Mouse (Mus musculus): ENCODE results near the gene Vmn1r47. TPM values are rescaled to one million over a fixed set of nuclear protein-coding genes. Genes with fewer than 3 reads are reported as not detected.
"Not testable (repeated sequence)": the region's sequence is repeated elsewhere in the genome, so short reads cannot be mapped to it uniquely, and the experiment has no call there.

Gene Vmn1r47
- polyA plus RNA-seq (2014; fragmentation: Nextera tagmentation; extraction: Ambion mirVana): not detected in 2 replicates

GRCm38 (mm10) chr6:90015847-90016246 lies at the start of gene Vmn1r47:
Gene Vmn1r47 (plus strand): TSS chr6:90016147.
- not testable (repeated sequence) for H3K27me3 ChIP-seq (ENCODE audit: control insufficient read depth, insufficient read depth, low read length); H3K27ac ChIP-seq (replicated peaks; ENCODE audit: low read depth, low read length)

GRCm38 (mm10) chr6:89966341-89966740 lies 49.6 kb upstream of the Vmn1r47 start:
- H3K4me1 ChIP-seq (ENCODE audit: control insufficient read depth, insufficient read depth, low read length): no peaks in the 10 kb centered on the region
- DNase-seq (ENCODE audit: low spot score): no peak
- H3K36me3 ChIP-seq (ENCODE audit: control insufficient read depth, insufficient read depth, low read length): no peaks in the 10 kb centered on the region
- H3K9ac ChIP-seq (ENCODE audit: low read length): no peak overlapping the region
- no peaks in the 10 kb centered on the region for H3K27me3 ChIP-seq (ENCODE audit: control insufficient read depth, insufficient read depth, low read length)
- H3K9me3 ChIP-seq (ENCODE audit: control insufficient read depth, low read length): no peaks in the 10 kb centered on the region; the same call in 1 of the 2 replicates
- H3K4me3 ChIP-seq (ENCODE audit: low read depth, low read length): no peak overlapping the region
- H3K27ac ChIP-seq (replicated peaks; ENCODE audit: low read depth, low read length): no peak overlapping the region
- ATAC-seq (ENCODE audit: insufficient number of reproducible peaks, low FRiP score, low TSS enrichment, low read depth): no peak
- H3K4me2 ChIP-seq (ENCODE audit: low read depth, severe bottlenecking): no peak overlapping the region

More at GRCm38 (mm10) chr6:90015847-90016246, at the start of gene Vmn1r47:
- H3K36me3 ChIP-seq (ENCODE audit: control insufficient read depth, insufficient read depth, low read length); ATAC-seq (ENCODE audit: insufficient number of reproducible peaks, low FRiP score, low TSS enrichment, low read depth); H3K4me3 ChIP-seq (ENCODE audit: low read depth, low read length); DNase-seq (ENCODE audit: low spot score); H3K4me2 ChIP-seq (ENCODE audit: low read depth, severe bottlenecking); H3K9me3 ChIP-seq (ENCODE audit: control insufficient read depth, low read length); H3K9ac ChIP-seq (ENCODE audit: low read length); H3K4me1 ChIP-seq (ENCODE audit: control insufficient read depth, insufficient read depth, low read length): not testable (repeated sequence)
- 91% methylated on average over 1 of the region's 1 CpGs for WGBS

- Histone ChIP-seq H3K4me3 (ENCODE audit: low read depth, low read length) (no peak within 1 kb of the TSS), H3K36me3 (ENCODE audit: control insufficient read depth, insufficient read depth, low read length) (no peaks in the 10 kb centered on the region), H3K4me1 (ENCODE audit: control insufficient read depth, insufficient read depth, low read length) (no peaks in the 10 kb centered on the region), H3K4me2 (ENCODE audit: low read depth, severe bottlenecking) (no peak within 1 kb of the TSS), H3K9ac (ENCODE audit: low read length) (no peak within 1 kb of the TSS), H3K27me3 (ENCODE audit: control insufficient read depth, insufficient read depth, low read length) (no peaks in the 10 kb centered on the region), H3K27ac (replicated peaks; ENCODE audit: low read depth, low read length) (no peak within 1 kb of the TSS), H3K9me3 (ENCODE audit: control insufficient read depth, low read length) (no peaks in the 10 kb centered on the region; the same call in 1 of the 2 replicates)
- 64% methylated on average over 2 of the region's 2 CpGs for WGBS
- ATAC-seq (ENCODE audit: insufficient number of reproducible peaks, low FRiP score, low TSS enrichment, low read depth): no peak
- no peak for DNase-seq (ENCODE audit: low spot score)
Observed at GRCm38 (mm10) chr6:89969013-89969412, 46.9 kb upstream of the Vmn1r47 start, which contains the start of gene Vmn1r46. Gene Vmn1r46 (plus strand): TSS chr6:89969313.

- no peak for ATAC-seq (ENCODE audit: insufficient number of reproducible peaks, low FRiP score, low TSS enrichment, low read depth)
- Histone ChIP-seq H3K9ac (ENCODE audit: low read length) (no peak overlapping the region), H3K27me3 (ENCODE audit: control insufficient read depth, insufficient read depth, low read length) (no peaks in the 10 kb centered on the region), H3K4me2 (ENCODE audit: low read depth, severe bottlenecking) (no peak overlapping the region), H3K27ac (replicated peaks; ENCODE audit: low read depth, low read length) (no peak overlapping the region), H3K4me3 (ENCODE audit: low read depth, low read length) (no peak overlapping the region), H3K36me3 (ENCODE audit: control insufficient read depth, insufficient read depth, low read length) (no peaks in the 10 kb centered on the region), H3K4me1 (ENCODE audit: control insufficient read depth, insufficient read depth, low read length) (no peaks in the 10 kb centered on the region), H3K9me3 (ENCODE audit: control insufficient read depth, low read length) (no peaks in the 10 kb centered on the region; the same call in 1 of the 2 replicates)
- no peak for DNase-seq (ENCODE audit: low spot score)
- WGBS: 26% methylated on average over 1 of the region's 1 CpGs
Observed at GRCm38 (mm10) chr6:89985989-89986388, 30.0 kb upstream of the Vmn1r47 start.

- no CpG with 5 or more reads among the region's 2 CpGs for whole genome bisulfite sequencing
- not testable (repeated sequence) for H3K27ac ChIP-seq (replicated peaks; ENCODE audit: low read depth, low read length); H3K4me2 ChIP-seq (ENCODE audit: low read depth, severe bottlenecking); H3K36me3 ChIP-seq (ENCODE audit: control insufficient read depth, insufficient read depth, low read length); H3K9ac ChIP-seq (ENCODE audit: low read length); DNase-seq (ENCODE audit: low spot score); H3K9me3 ChIP-seq (ENCODE audit: control insufficient read depth, low read length); H3K27me3 ChIP-seq (ENCODE audit: control insufficient read depth, insufficient read depth, low read length); H3K4me3 ChIP-seq (ENCODE audit: low read depth, low read length); ATAC-seq (ENCODE audit: insufficient number of reproducible peaks, low FRiP score, low TSS enrichment, low read depth); H3K4me1 ChIP-seq (ENCODE audit: control insufficient read depth, insufficient read depth, low read length)
Observed at GRCm38 (mm10) chr6:90036741-90037140, 20.8 kb downstream of the Vmn1r47 start, which contains the start of gene Vmn1r48. Gene Vmn1r48 (minus strand): TSS chr6:90036841.

Other genes starting within 250 kb of the Vmn1r47 start
- not detected in 2 replicates for gene Vmn1r42, start 139.7 kb upstream of the Vmn1r47 start, polyA plus RNA-seq (2014; fragmentation: Nextera tagmentation; extraction: Ambion mirVana)
- not detected in 2 replicates for gene Vmn1r43, start 139.7 kb upstream of the Vmn1r47 start, polyA plus RNA-seq (2014; fragmentation: Nextera tagmentation; extraction: Ambion mirVana)
- gene Vmn1r44, start 132.5 kb upstream of the Vmn1r47 start, polyA plus RNA-seq (2014; fragmentation: Nextera tagmentation; extraction: Ambion mirVana): not detected in 2 replicates
- not detected in 2 replicates for gene Vmn1r45, start 75.5 kb upstream of the Vmn1r47 start, polyA plus RNA-seq (2014; fragmentation: Nextera tagmentation; extraction: Ambion mirVana)
- not detected in 2 replicates for gene Vmn1r46, start 46.8 kb upstream of the Vmn1r47 start, polyA plus RNA-seq (2014; fragmentation: Nextera tagmentation; extraction: Ambion mirVana)
- gene Vmn1r48, start 20.7 kb downstream of the Vmn1r47 start, polyA plus RNA-seq (2014; fragmentation: Nextera tagmentation; extraction: Ambion mirVana): not detected in 2 replicates
- gene Vmn1r49, start 62.4 kb downstream of the Vmn1r47 start, polyA plus RNA-seq (2014; fragmentation: Nextera tagmentation; extraction: Ambion mirVana): not detected in 2 replicates
- gene Vmn1r50, start 85.3 kb downstream of the Vmn1r47 start, polyA plus RNA-seq (2014; fragmentation: Nextera tagmentation; extraction: Ambion mirVana): not detected in 2 replicates
- gene Vmn1r51, start 106.4 kb downstream of the Vmn1r47 start, polyA plus RNA-seq (2014; fragmentation: Nextera tagmentation; extraction: Ambion mirVana): not detected in 2 replicates
- gene Vmn1r52, start 158.7 kb downstream of the Vmn1r47 start, polyA plus RNA-seq (2014; fragmentation: Nextera tagmentation; extraction: Ambion mirVana): not detected in 2 replicates
- not detected in 2 replicates for gene V1ra8, start 186.6 kb downstream of the Vmn1r47 start, polyA plus RNA-seq (2014; fragmentation: Nextera tagmentation; extraction: Ambion mirVana)
- gene Vmn1r53, start 208.3 kb downstream of the Vmn1r47 start, polyA plus RNA-seq (2014; fragmentation: Nextera tagmentation; extraction: Ambion mirVana): not detected in 2 replicates
- not detected in 2 replicates for gene Vmn1r54, start 230.2 kb downstream of the Vmn1r47 start, polyA plus RNA-seq (2014; fragmentation: Nextera tagmentation; extraction: Ambion mirVana)